In genomic region chr6:84445093-84445492, GRCm38 (mm10) we compare ENCODE assay signal across 17 mouse cellular contexts.
DNase-seq lines count a peak whose midpoint lies in the region.
"Had no signal": no experiment of that assay in that cellular context is flagged by ENCODE, and none has a peak within 500 bp of the region (broad histone marks: within the 10 kb centered on the region; RNA-seq: fewer than 3 reads in every experiment).

No protein-coding gene starts in this region.

- DNase-seq in cerebellum, postnatal 10 days, result peak; percentile 28 to 29
- no peak for DNase-seq in cerebellum, postnatal 14 days
- DNase-seq in heart, adult 11 months, result peak; percentile 11
- DNase-seq in heart, adult 8-10 months (ENCODE audit: low spot score), result no peak
- peak; percentile 35 to 40 for DNase-seq in right cerebral cortex, adult 2 months (ENCODE audit: low spot score in 2 of 2)
- DNase-seq in right cerebral cortex, postnatal 4 days, result no peak
- peak; percentile 64 for DNase-seq in telencephalon, adult 2 months (ENCODE audit: low read depth, low spot score)
- DNase-seq in adrenal gland, adult 2 months, result no peak
- DNase-seq: adrenal gland, postnatal 25 days; cerebellum, adult 11-12 months; gastrocnemius, postnatal 14 days; heart, adult 18-20 months; kidney, adult 18-20 months; lung, adult 18-20 months; lung, postnatal 10 days; thymus, adult 18-20 months; thymus, postnatal 36 days had no signal

Comparison
In these comparisons a context has a peak if more than half of its experiments do, and no peak if none do; other contexts are left out.
1. DNase-seq: peak in cerebellum, postnatal 10 days (2 of 2), heart, adult 11 months (single experiment), right cerebral cortex, adult 2 months (2 of 2) and telencephalon, adult 2 months (single experiment); none in cerebellum, postnatal 14 days (0 of 2), heart, adult 8-10 months (single experiment), right cerebral cortex, postnatal 4 days (single experiment) and adrenal gland, adult 2 months (single experiment).